Mouse (Mus musculus) naive thymus-derived CD4-positive, alpha-beta T cell, adult 2 months (primary cell): ENCODE results near the gene Tinagl1.
A peak's percentile ranks its signal among the peaks of the same experiment; 100 is the strongest.

ENCODE experiments used
- DNase-seq: peaks from one replicate; pipeline ENCODE4 v3.0.0-alpha.2; 2011; ENCODE audit warnings: low read depth

Tinagl1 gene

DNA sequence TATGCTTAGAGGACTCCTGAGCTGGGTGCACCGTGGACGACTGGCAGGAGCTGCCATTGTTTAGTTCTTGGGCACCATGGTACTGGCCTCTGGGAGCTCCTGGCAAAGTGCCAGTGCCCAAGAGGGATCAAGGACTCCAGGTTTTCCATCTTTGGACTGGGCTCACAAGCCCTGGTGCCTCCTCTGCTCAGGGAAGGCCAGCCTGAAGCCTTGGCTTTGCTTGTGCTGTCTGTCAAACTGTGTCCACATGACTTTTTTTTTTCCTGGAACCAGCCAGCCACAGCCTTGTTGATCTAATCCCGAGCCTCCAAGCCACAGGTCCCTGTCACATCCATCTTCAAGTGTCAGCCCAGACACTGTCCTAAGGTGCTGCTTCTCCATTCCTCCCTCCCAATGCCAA is 33.1 kb downstream of the Tinagl1 start:
- no peak for DNase-seq

DNA sequence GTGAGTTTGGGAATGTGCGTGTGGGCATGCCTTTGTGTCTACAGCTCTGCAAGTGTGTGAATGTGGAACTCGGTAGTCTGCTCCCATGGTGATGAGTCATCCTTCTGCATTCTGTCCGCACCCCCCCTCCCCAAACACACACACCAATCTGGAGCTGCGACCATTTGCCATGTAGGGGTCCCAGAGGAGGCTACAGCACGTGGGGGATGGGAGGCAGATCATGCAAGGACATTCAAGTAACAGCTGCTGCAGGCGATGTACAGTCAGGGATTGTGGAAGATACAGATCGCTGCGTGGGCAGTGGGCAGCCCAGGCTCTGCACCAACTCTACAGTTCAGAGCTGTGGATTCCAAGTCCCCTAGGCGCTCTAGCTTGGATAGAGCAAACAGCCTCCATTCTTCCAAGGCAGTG is 33.9 kb downstream of the Tinagl1 start:
- DNase-seq = no peak

DNA sequence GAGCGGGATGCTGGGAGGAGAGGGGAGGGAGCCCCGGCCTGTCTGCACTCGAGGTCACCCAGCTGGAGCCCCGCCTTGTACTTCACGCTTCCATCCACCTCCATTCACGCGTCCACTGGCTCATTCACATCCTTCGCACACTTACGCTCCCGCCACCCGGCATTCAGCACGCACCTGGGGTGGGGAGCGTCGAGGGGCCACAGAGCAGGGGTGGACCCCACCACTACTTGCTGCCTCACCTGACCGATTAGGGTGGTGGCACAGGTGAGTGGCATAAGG is 35.8 kb downstream of the Tinagl1 start, which contains the start of gene Hcrtr1:
Gene Hcrtr1 (minus strand): TSS at position 146 of the 279 bp plus-strand sequence.
- DNase-seq = no peak

DNA sequence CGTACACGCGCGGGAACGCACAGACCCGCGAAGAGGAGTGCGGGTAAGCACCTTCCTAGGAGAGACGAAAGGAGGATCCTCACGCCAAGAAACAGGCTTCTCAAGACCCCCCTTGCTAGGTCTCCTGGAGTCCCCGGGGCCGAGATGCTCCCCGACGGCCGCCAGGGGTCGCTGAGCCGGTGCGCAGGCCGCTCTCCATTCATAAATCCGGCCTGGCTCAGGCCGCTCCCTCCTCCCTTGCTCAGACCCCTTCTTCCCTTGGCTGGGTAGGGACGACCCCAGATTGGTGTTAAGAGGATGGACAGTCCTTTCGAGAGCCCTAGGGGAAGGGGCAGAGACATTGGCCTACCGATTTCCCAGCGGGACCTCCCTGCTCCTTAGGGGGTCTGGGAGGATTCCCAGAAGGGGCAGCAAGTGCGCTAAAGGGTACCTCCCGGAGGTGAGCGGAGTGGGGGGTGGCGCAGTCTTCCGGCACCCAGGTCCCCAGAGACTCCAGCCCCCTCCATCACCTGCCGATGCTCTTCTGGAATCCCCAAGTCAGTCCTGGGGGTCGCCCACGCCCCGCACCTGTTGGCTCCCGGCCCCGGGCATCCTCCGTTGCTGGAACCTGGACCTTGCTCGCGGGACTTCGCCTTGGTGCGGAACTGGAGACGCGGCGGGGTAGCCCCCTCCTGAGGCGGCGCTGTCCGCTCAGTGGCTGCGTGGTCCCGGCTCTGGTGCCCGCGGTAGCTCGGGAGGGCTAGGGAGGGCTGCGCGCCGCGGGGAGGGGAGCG is 36.3 kb downstream of the Tinagl1 start:
- DNase-seq = peak; percentile 38

DNA sequence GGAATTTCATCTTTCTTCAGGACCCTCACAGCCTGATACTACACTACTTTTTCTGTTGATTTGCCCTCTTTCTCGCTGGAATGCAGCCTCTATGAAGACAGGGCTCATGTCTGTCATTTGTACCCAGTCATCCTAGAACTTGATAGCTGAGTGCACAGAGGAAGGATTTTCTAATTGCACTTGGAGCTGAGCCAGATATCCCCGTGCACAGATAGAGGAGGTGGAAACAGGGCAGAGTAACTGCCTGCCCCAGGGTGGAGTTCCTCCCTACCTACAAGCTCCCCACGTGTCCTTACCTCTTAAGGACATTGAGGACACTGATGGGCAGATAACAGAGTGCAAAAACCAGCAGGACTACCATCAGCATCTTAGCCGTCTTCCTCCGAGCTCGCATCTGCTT is 41.5 kb downstream of the Tinagl1 start:
- no peak for DNase-seq

DNA sequence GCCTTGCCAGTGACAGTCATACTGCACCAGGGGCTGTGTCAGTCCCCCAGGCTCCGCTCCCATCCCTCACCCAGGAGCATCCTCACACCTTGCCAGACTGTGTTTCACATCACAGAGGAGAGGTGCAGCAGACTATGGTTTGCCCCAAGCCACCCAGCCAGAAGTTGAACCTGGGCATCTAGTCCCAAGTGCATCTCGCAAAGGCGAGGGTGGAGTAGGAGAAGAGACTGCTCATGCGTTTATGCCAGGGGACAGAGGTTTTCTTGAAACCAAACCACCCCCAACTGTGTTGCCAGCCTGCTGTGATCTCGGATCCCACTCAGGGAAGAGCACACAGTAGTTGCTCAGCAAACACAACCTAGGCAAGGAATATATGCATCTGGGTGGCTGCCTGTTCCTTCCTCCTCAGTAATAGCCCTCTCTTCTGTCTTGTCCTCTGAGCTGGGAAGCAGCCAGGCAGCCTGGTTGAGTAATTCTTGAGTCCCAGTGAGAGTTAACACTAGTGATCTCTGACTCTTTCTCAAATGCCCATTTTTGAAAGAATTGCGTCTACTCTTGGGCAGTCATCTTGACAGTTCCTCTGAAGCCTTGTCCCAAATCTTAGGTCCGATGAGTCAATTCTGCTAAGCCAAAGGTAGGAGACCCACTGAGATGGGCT is 43.3 kb downstream of the Tinagl1 start:
- DNase-seq = no peak

DNA sequence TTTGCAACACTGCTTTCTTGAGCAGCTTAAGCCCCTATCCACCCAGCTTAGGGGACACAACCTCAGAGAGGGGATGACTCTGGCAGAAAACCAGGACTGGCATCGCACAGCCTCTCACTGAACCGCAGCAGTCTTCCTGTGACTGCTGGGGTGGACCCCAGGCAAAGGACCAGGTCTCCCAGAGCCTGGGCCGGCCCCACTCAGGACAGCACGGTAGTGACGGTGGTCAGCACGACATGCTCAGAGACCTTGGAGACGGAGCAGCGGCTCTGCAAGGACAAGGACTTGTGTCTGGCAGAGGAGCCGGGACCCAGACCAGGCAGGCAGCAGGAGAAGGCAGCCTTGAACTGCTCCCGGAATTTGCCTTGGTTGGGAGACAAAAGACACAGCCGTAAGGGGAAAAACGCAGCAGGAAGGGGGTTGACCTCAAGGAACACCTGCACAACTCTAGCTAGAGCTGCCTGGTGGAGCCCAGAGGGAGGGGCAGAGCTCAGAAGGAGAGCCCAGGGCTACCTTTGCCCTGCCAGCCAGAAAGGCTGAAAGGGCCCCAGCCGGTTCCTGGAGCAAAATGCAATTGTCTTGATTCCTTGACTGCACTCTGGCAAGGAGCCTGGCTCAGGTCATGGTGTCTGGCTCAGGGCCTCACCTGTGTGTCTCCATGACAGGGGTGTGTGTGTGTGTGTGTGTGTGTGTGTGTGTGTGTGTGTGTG is 44.1 kb downstream of the Tinagl1 start:
- no peak for DNase-seq

DNA sequence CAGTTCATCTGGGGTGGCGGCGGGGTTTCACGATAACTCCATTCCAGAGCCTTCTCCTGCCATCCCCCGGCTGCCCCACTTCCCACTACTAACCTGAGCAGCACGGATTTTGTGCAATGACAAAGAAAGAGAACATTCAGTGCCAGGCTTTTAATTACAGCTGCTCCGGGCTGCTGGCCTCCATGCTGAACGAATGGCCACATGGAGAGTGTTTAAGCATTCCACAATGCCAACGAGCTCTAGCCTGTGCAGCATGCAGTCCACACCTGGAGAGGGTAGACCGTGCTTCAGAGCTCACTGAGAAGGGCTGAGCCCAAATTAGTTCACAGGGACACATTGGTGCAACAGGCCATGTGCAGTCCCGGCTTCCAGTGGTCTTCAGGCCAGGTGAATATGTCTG is 44.8 kb downstream of the Tinagl1 start:
- DNase-seq = no peak

DNA sequence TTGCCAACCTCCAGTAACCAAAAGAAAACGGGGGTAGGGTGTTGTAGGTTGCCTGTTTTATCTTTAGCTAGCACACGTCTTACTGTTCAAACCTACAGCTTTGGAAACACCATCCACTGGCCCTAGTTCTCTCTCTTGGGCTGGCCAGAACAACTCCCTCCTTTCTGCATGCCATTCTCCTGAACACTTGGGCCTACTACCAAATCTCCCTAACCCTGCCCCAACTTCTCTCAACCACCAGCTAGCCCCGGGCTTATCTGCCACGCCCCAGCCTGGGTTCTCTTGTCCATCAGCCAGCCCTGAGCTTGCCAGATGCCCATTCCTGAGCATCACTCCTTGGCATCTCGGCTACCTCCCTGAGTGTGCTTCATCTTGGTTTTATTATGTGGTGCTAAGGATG is 46.0 kb downstream of the Tinagl1 start:
- DNase-seq = no peak

DNA sequence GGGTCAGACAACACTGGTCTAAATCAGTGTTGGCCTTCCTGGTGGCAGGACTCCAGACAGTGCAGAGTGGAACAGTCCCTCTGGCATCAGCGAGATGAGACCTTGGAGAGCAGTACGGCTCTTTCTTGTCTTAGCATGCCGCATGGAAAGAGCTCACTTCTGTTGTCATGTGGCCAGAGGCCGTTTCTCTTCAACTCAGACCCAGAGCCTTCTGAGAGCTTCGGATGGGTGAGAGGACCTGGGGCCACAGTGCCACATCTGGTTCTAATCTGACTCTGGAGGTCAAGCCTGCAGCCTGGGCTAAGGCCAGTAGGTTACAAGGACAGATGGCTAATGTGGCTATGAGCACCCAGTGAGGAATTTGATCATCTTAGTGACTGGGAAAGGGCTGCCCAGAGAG is 49.0 kb downstream of the Tinagl1 start:
- no peak for DNase-seq

DNA sequence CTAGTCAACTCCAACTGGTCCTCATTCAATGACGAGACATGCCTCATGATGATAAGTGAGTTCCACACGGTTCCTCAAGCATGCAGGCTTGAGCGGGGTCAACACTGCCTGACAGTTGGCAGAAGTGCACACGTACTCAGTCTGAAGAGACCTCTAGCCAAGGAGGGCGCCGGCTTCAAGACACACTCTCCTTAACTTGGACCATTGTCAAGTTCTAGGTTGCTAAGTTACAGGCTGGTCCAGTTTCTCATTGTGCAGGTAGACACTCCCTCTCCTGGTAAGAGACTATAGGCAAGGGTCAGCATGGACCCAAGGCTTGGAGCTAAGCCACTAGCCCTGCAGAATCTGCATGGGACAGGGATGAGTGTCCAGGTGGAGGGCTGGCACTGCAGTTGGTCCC is 49.8 kb downstream of the Tinagl1 start:
- DNase-seq = no peak

DNA sequence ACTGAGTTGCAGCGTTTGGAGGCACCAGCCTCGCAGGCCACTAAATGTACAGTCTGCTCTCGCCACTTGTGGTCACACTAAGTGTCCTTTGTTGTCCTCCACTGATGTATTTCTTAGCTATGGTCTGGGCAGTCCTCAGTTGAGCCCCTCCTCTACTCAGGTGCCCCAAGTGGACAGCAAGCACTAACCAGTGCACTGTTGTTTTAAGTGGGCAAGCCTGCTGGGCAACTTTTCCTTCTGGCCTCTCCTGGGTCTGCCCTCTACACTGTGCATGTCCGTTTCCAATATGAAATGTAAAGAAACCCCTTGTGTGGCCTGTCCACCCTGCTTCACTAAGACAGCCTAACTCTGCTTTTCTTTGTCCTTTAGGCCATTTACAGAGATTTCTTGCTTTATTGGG is 50.8 kb downstream of the Tinagl1 start:
- DNase-seq = no peak

DNA sequence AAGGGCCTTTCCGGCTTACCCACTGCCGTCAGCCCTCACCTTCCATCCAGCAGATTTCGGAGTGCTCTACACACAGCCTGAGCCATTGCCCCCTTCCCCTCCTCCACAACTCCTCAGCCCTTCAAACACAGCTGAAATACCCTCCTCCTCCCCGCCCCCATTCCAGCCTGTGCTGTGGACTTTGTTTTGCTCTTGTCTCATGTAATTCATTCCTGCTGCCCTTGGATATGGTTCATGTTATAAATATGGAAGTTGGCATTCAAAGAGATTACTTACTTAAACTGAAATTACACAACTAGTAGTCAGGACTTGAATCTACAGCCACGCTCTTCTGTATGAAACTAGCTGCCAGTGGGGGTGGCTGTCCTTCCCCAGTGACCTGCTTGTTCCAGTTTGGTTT is 51.9 kb downstream of the Tinagl1 start:
- no peak for DNase-seq

DNA sequence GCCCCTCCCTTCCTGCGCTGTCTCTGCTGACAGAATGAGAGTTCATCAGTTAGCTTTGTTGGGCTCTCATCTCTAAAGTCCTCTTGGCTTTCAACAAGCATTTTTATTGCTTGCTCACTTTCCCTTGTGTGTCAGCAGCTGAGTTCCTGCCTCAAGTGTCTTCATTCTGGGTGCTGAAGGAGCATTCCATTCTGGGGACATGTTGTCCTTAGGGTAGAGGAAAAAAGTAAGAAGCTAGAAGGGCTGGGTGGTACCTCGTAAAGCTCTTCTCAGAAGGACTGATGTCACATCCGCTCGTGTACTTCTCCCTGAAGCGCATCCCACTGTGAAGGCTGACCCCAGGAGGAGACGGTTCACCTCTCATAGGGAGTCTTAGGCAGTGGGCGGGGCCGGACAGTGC is 53.4 kb downstream of the Tinagl1 start:
- DNase-seq = no peak

DNA sequence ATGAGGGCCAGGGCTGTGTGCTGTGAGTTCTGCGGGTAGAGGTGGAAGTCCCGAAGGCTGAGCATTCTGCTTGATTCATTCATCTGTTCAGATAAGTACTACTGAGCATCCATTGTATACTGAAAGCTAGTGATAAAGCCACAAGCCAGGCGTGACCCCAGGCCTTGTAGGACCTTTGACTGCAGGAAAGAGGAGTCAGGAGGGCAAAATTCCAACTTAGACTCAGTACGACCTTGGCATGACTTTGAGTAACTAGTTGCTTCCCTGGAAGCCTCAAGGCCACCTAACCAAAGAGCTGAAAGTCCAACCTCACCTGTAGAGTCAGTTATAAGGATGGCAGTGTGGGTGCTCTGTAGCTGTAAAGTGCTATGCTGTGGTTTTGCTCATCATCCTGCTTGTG is 54.2 kb downstream of the Tinagl1 start:
- no peak for DNase-seq
